Mouse (Mus musculus): Measurements from ENCODE around the gene Ptrh1.

- TF ChIP-seq CTCF (IDR thresholded peaks at IDR 0.05; ENCODE audit: control insufficient read depth, insufficient read depth, insufficient read length) (no peak), CEBPB (IDR thresholded peaks at IDR 0.05; ENCODE audit: low read depth) (no peak), USF1 (IDR thresholded peaks at IDR 0.05; ENCODE audit: low read depth) (no peak), MAX (IDR thresholded peaks at IDR 0.05) (no peak), MYOD1 (IDR thresholded peaks at IDR 0.05; ENCODE audit: control insufficient read depth, insufficient read length, low read depth) (no peak), FOSL1 (IDR thresholded peaks at IDR 0.05; ENCODE audit: insufficient read depth, low read length, poor library complexity, severe bottlenecking) (no peak), MYOG (IDR thresholded peaks at IDR 0.05; ENCODE audit: control insufficient read depth, extremely low read depth, insufficient read length) (no peak)
These were observed 26.5 kb upstream of the Ptrh1 start for GRCm38 (mm10) chr2:32749082-32749481.
